Mouse (Mus musculus) embryonic stem cell, embryonic (primary cell): ENCODE data around the gene Mthfd1l.

Experiments
- CTCF ChIA-PET, 4 experiments: fragments of 300-600 bp in 2 of 4; fragments of 350-600 bp in 2 of 4; sonication (Branson Sonifier 250); formaldehyde crosslinking; loops; one replicate each; lab custom pipeline; 2022; ENCODE audit warnings: inconsistent platforms in 2 of 4; lab: Charles Lee
- POLR2A ChIA-PET, 4 experiments: fragments of 300-600 bp in 2 of 4; fragments of 350-600 bp in 2 of 4; sonication (Branson Sonifier 250); formaldehyde crosslinking; loops; one replicate each; lab custom pipeline; 2022; ENCODE audit warnings: antibody characterized with exemption in 4 of 4, inconsistent platforms in 1 of 4; lab: Charles Lee

Mthfd1l gene

DNA sequence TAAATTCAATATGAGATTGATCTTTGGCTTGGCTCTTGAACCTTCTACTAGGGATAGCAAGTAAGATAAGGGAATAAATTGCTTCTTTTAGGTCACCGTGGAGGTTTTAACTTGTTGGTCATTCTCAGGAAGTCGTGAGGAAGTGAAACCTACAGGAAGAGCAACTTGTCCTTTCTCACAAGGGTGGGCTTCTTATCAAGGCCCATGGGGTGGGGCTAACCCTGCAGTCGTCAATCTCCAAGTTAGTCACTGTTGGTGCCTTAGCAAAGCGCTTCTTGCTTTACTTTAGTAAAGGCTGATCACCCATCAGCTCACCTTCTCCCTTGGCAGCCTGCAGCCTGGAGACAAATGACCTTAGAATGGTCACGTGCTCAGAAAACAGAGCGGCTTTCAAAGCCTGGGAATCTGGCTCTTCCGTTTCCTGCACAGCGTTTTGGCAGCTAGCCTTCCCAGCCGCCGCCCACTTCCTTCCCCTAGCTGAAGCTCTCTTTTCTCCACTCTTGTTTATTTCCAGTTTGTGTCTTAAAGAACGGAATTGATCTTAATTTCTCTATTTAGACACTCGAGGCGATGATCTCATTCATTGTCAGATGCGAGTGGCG, 106.8 kb downstream of the Mthfd1l start:
- ChIA-PET POLR2A (interaction anchor here in 2 of 4 experiments (0.7 to 1.9 kb wide), 14 partner anchors 9 to 164 kb away, joined by 3 to 9 read pairs (median 3); partner anchors contain the start of gene Mthfd1l (in 1 of the 2)), CTCF (interaction anchor here in 3 of 4 experiments (0.6 to 1.0 kb wide), 3 partner anchors 9 to 268 kb away, joined by 3 to 4 read pairs (median 3); no protein-coding TSS in a partner anchor)

DNA sequence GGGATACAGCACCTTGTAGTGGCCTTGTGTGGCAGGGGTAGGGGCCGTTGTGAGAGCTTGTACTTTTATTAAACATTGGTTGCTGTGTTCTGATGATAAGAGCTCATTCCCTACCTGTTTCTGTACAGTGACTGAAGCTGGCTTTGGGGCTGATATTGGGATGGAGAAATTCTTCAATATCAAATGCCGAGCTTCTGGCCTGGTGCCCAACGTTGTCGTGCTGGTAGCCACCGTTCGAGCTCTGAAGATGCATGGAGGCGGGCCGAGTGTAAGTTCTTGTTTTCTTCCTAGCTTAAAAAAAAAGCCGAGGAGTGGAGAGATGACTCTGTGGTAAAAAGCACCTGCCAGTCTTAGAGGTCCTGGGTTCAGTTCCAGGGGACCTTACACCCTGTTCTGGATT, 110.7 kb downstream of the Mthfd1l start:
- ChIA-PET CTCF (no interaction called here), POLR2A (interaction anchor here in 2 of 4 experiments (0.9 to 1.4 kb wide), 2 partner anchors 22 to 159 kb away, joined by 3 read pairs; no protein-coding TSS in a partner anchor)

DNA sequence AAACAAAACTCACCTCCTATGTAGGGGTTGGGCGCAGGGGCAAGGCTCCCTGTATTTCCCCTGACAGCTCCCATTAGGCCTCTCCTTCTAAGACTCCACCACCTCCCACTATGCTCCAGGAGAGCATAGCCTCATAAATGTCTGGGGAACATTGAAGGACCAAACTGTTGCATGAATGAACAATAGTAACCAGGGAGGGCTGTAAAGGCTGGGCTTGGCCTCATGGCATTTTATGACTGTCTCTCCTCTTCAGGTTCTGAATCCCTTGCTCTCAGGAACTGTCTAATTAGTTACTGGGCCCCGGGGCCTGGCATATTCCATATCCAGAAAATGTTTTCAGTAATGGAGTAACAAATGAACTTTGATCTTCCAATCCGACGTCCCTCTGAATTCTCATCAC, 112.0 kb downstream of the Mthfd1l start:
- POLR2A ChIA-PET: interaction anchor here in 1 of 4 experiments (0.9 kb wide), 1 partner anchor 14 kb away, joined by 3 read pairs; no protein-coding TSS in a partner anchor
- CTCF ChIA-PET: no interaction called here

DNA sequence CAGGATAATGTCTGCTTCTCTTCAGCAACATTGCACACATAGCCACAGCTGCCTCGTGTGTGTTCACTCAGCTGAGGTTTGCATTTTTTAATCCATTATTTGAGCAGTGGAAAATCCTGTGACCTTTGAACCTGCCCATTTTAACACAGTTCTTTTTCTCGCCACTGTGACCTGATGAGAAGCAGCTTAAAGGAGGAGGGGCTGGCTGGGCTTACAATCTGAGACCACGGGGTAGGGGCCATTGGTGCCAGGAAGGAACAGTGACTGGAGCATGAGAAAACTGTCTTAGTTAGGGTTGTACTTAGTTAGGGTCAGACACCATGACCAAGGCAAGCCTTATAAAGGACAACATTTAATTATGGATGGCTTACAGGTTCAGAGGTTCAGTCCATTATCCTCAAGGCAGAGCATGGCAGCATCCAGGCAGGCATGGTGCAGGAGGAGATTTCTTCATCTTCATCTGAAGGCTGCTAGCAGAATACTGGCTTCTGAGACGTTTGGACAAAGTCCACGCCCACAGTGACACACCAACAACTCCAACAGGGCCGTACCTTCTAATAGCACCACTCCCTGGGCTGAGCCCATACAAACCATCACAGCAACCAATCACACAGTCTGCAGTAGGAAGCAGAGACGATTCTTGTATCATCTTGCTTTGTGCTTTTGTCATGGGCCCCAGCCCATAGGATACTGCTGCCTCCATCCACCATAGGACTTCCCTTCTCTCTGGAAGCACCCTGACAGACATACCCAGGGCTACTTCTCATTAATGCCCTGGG, 112.6 kb downstream of the Mthfd1l start:
- ChIA-PET CTCF (no interaction called here), POLR2A (interaction anchor here in 1 of 4 experiments (0.5 kb wide), 1 partner anchor 53 kb away, joined by 3 read pairs; no protein-coding TSS in a partner anchor)

DNA sequence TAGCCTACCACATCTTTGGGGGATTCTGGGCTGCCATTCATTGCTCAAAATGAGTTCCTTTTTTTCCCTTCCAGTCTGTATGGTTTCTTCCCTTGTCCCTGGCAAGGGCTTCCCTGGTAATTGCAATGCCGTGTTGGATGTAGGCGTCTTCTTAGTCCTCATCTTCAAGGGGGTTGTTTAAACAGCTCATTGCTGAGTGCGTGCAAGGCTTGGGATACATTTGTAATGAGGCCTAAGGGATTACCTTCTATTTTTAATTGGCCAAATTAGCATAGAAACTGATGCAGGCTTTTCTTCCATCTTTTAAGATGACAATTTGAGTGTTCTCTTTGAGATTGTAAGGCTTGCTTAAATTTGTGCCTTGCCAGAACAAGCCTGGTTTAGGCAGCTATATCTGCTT, 114.6 kb downstream of the Mthfd1l start:
- POLR2A ChIA-PET: interaction anchor here in 2 of 4 experiments (0.6 to 1.8 kb wide), 4 partner anchors 13 to 247 kb away, joined by 3 to 5 read pairs (median 4); no protein-coding TSS in a partner anchor
- CTCF ChIA-PET: interaction anchor here in 3 of 4 experiments (0.6 to 2.2 kb wide), 6 partner anchors 12 to 257 kb away, joined by 3 to 5 read pairs (median 3); no protein-coding TSS in a partner anchor

DNA sequence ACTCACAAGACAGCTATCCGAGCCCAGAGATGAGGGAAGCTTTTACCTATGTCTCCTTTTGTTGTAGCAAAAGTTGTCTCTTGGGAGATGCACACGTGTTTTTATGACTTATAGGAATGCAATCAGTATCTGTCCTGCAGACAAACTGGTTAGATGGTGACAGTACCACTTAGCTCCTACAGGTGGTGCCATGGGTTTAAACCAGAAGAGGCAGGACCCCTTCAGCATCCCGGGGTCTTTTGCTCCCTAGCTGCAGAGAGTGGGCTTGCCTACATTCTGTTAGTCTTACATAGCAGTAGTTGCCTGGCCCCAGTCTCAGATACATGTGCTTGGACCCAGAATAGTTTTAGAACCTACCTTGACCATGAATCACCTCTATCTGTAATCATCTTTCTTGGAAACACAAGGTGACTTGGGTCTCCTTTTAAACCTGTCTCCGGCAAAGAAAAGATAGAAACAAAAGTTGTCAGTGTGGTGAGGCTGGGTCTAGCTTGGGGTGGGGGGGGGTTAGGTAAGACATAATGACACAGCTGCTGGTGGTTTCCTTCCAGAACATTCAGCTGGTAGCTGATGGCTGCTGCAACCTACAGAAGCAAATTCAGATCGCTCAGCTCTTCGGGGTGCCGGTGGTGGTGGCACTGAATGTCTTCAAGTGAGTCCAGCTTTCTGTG, 116.0 kb downstream of the Mthfd1l start:
- CTCF ChIA-PET: interaction anchor here (0.5 to 2.2 kb wide), 29 partner anchors 9 to 317 kb away, joined by 3 to 5 read pairs (median 3); partner anchors contain the start of gene Akap12 (in 1 of the 4)

DNA sequence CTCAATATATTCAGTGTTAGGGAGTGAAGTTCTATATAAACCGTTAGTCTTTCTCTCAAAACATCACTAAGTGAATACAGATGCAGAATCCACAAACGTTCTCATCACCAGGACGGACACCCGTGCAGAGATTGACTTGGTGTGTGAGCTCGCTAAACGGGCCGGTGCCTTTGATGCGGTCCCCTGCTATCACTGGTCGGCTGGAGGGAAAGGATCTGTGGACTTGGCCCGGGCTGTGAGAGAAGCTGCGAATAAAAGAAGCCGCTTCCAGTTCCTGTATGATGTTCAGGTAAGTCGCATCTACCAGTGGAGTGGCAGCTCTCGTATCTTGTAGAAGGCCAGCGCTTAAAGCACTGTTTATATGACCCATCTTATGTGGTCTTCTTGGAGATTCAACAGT, 117.0 kb downstream of the Mthfd1l start:
- POLR2A ChIA-PET: interaction anchor here in 3 of 4 experiments (0.5 to 2.5 kb wide), 15 partner anchors 9 to 178 kb away, joined by 3 to 9 read pairs (median 4); no protein-coding TSS in a partner anchor

More for the DNA sequence above, 116.0 kb downstream of the Mthfd1l start:
- POLR2A ChIA-PET: interaction anchor here (0.5 to 2.5 kb wide), 16 partner anchors 9 to 246 kb away, joined by 3 to 9 read pairs (median 3); no protein-coding TSS in a partner anchor

DNA sequence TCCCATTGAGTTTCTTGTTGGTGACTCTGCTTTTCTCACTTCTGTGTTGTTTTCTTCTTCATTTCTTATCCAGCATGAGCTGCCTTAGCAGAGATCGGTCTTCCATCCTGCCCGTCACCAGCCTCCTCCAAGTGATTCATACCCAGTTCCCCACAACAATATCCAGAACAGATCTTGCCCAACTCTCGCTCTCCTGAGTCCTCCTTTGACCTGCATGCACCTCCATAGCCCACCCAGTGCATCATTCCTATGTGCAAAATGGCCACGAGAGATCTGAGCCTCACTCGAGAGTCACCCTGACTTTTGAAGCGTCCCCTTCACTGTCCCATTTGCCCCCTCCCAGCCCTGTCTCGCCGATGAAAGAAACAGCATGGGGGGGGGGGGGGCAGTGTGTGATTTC, 120.1 kb downstream of the Mthfd1l start:
- CTCF ChIA-PET: no interaction called here
- POLR2A ChIA-PET: interaction anchor here in 2 of 4 experiments (0.7 to 1.3 kb wide), 2 partner anchors 14 to 557 kb away, joined by 3 read pairs; no protein-coding TSS in a partner anchor

More for the DNA sequence above, 117.0 kb downstream of the Mthfd1l start:
- CTCF ChIA-PET: interaction anchor here in 3 of 4 experiments (0.5 to 1.4 kb wide), 6 partner anchors 27 to 280 kb away, joined by 3 to 5 read pairs (median 3); no protein-coding TSS in a partner anchor

DNA sequence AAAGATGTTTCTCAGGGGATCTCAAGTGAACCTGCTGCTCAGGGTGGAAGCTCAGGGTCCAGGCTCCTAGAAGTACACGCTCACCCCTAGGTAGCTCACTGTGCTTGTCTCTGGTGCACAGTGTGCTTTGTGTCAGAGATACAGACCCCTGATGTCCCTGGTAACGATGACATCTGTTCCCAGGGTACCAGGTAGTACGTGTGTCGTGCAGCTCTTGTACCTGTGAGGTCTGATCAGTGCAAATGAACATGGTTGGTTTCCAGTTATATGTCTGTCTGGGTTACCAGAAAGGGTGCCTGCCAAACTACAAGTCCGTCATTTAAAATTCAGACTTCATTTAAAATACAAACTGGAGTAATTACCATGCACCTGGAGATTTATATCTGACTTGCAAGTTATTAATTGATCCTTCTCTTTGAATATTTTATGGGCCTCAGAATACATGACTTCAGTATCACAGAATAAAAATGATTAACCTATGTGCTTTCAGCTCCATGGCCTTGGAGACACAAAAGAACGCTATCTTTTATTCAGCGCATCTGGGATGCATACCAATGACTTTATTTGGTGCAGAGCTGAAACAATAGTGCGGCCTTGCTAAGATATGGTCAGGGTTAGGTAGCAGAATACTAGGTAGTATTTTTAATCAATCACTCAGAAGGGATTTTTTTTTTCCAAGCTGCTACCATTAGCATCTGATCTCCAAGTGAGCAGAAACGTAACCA, 121.3 kb downstream of the Mthfd1l start:
- CTCF ChIA-PET: interaction anchor here in 1 of 4 experiments (0.6 kb wide), 1 partner anchor 298 kb away, joined by 3 read pairs; no protein-coding TSS in a partner anchor
- POLR2A ChIA-PET: interaction anchor here (0.6 to 1.3 kb wide), 7 partner anchors 13 to 195 kb away, joined by 3 read pairs; no protein-coding TSS in a partner anchor

DNA sequence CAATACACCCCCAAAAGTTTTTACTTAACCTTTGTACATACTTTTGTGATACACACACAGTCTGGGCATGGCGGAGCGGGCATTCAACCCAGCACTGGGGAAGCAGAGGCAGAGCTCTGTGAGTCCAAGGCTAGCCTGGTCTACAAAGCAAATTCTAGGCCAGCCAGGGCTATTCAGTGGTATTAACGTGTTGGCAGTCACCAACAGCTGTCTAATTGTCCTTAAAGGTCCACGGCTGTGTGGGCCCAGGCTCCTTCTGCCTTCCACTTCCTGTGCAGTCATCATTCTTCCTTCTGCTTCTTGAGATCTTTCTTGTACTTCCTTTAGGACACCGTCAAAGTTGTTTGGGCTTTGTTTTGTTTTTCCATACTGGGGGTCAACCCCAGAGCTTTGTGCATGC, 123.2 kb downstream of the Mthfd1l start:
- ChIA-PET CTCF (no interaction called here), POLR2A (interaction anchor here in 3 of 4 experiments (0.6 to 3.1 kb wide), 10 partner anchors 11 to 209 kb away, joined by 3 to 18 read pairs (median 4); no protein-coding TSS in a partner anchor)

DNA sequence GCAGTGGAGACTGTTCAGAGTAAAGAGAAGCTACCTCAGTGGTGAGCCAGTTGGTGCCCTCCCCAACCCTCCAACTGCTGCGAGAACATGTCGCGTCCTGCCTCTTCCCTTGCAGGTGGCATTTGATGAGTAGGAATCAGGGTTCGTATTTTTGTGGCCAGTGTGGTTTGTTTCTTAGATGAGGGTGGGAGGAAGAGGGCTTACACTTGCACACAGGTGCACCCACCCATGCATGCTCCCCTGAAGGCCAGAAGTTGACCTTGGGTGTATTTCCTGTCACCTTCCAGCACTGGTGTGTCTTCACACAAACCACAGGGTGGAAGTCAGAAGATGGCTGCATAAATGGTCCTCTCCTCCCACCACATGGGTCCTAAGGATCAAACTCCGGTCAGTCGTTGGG, 127.1 kb downstream of the Mthfd1l start:
- POLR2A ChIA-PET: interaction anchor here in 2 of 4 experiments (0.6 to 3.3 kb wide), 6 partner anchors 11 to 71 kb away, joined by 3 to 11 read pairs (median 4); no protein-coding TSS in a partner anchor
- CTCF ChIA-PET: no interaction called here

DNA sequence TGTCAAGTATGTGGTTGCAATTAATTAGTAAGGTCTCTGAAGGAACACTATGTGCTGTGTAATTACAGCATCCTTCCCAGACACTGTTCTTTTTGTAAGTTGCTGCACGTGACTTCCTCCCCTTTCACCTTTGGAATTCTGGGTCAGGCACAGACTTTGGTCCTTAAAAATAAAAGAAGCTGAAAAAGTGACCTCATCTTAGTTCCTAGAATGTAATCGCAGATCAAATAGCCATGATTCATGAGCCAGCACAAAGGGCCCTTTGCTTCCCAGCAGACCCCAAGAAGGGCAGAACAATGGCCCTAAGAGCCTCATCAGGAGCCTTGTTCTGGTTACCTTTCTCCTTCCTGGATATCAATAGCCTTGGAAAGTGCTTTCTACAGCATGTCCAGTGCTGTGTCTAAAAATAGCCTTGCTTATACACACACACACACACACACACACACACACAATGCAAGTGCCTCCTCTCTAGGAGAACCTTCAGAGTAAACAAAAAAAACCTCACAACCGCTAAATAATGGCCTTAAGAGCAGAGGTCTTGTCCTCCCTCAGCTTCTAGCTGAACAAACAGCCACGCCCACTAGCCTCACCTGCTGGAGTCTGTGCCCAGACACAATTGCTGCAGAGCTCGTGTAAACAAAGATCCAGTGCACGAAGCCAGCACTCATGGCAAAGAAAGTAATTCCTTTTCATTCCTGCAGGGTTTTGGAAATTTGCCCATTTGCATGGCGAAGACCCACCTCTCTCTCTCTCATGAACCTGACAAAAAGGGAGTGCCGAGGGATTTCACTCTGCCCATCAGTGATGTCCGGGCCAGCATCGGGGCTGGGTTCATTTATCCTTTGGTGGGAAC, 133.0 kb downstream of the Mthfd1l start:
- CTCF ChIA-PET: interaction anchor here in 2 of 4 experiments (0.6 to 1.8 kb wide), 3 partner anchors 11 to 161 kb away, joined by 4 to 5 read pairs (median 4); no protein-coding TSS in a partner anchor
- POLR2A ChIA-PET: interaction anchor here in 3 of 4 experiments (0.6 to 2.8 kb wide), 19 partner anchors 9 to 269 kb away, joined by 3 to 18 read pairs (median 4); partner anchors contain the start of gene Akap12 (in 1 of the 3)

DNA sequence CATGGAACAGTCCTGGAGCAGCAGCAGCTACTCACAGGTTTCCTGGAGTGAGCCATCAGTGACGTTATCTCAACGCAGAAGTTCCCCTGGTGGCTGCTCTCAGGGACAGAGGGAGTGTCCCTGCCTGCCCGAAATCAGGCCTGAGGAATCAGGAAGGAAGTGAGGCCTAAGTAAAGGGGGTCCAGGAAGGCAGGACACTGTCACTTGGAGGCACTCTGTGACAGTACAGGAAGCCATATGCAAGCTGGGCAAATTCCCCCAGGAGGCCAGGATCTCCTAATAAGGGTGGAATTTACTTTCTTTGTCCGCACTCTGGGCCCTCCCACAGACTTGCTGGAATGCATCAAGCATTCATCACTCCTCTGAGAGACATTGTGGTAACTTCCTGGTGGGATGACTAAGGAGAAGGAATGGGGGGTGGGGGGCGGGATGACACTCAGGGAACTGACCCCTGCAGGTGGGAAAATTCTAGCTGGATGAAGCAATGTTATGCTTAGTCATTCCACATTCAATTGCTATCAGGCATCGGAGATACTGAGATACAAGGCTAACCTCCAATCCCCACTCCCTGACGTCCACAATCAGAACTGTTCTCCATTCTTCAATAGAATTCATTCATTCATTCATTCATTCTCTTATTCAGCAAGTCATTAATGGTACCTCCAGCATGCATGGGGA, 134.9 kb downstream of the Mthfd1l start:
- ChIA-PET POLR2A (interaction anchor here (0.6 to 2.8 kb wide), 48 partner anchors 8 to 864 kb away, joined by 3 to 18 read pairs (median 4); partner anchors contain the start of genes Akap12 (in 1 of the 4) and Mthfd1l (in 1 of the 4)), CTCF (interaction anchor here in 3 of 4 experiments (0.5 to 1.9 kb wide), 10 partner anchors 10 to 304 kb away, joined by 3 to 7 read pairs (median 4); no protein-coding TSS in a partner anchor)

DNA sequence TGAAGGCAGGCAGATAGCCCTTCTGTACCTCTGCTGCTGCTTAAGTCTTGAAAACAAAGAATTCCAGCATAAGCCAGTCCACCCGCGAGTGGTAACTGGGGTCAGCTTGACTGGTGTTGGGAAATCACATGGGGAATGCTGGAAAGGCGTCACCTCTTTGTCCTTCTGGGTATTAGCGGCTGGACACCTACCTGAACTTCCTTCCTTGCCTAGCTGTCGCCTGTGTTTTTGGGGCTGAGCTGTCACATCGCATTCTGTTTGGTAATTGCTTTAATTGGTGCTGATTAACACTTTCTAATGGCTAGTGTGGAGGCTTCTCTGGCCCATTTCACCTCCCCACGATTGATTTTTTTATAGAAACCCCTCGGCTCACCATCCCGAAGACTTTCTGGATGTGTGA, 135.5 kb downstream of the Mthfd1l start:
- ChIA-PET CTCF (interaction anchor here in 1 of 4 experiments (1.9 kb wide), 1 partner anchor 263 kb away, joined by 6 read pairs; no protein-coding TSS in a partner anchor), POLR2A (interaction anchor here in 3 of 4 experiments (0.6 to 2.8 kb wide), 26 partner anchors 9 to 267 kb away, joined by 3 to 18 read pairs (median 4); partner anchors contain the start of gene Akap12 (in 1 of the 3))
